Mouse (Mus musculus) liver, embryonic 13.5 days (tissue): Measurements from ENCODE around the gene Vwce. TPM values are rescaled to one million over a fixed set of nuclear protein-coding genes. Genes with fewer than 3 reads are reported as not detected.

ENCODE experiments used
- ATAC-seq: fragments of 200-750 bp; cut with Nextera tagmentation; 2 replicates; pipeline ENCODE4 v1.8.0; 2017; ENCODE audit warnings: low read depth, mild to moderate bottlenecking, moderate number of reproducible peaks, moderate library complexity
- DNase-seq: peaks from one replicate; pipeline ENCODE4 v3.0.0; 2022
- H3K27ac ChIP-seq: fragments of 300-500 bp; sonication (generic); 2 replicates; pipeline ENCODE4 v1.5.1; 2015; ENCODE audit warnings: moderate library complexity, mild to moderate bottlenecking, inconsistent platforms
- H3K27me3 ChIP-seq: fragments of 300-500 bp; sonication (generic); 2 replicates; pipeline ENCODE4 v1.6.1; 2015; ENCODE audit warnings: mild to moderate bottlenecking, inconsistent platforms
- H3K36me3 ChIP-seq: fragments of 300-500 bp; sonication (generic); 2 replicates; pipeline ENCODE4 v1.6.1; 2015; ENCODE audit warnings: mild to moderate bottlenecking, inconsistent platforms
- H3K4me1 ChIP-seq: fragments of 300-500 bp; sonication (generic); replicated peaks from 2 replicates; pipeline ENCODE4 v1.6.1; 2015; ENCODE audit warnings: inconsistent platforms
- H3K4me2 ChIP-seq: fragments of 300-500 bp; sonication (generic); 2 replicates; pipeline ENCODE4 v1.6.1; 2015; ENCODE audit warnings: inconsistent platforms, mild to moderate bottlenecking, moderate library complexity
- H3K4me3 ChIP-seq: fragments of 300-500 bp; sonication (generic); replicated peaks from 2 replicates; pipeline ENCODE4 v1.5.1; 2015; ENCODE audit warnings: mild to moderate bottlenecking, inconsistent platforms
- H3K9ac ChIP-seq: fragments of 300-500 bp; sonication (generic); 2 replicates; pipeline ENCODE4 v1.6.1; 2015; ENCODE audit warnings: mild to moderate bottlenecking, inconsistent platforms
- H3K9me3 ChIP-seq: fragments of 300-500 bp; sonication (generic); replicated peaks from 2 replicates; pipeline ENCODE4 v1.6.1; 2016; ENCODE audit warnings: inconsistent platforms
- WGBS: fragments of 180-500 bp; shearing (Covaris S2); methylation state at CpG from one replicate; pipeline ENCODE4 v1.1.7; 2015; ENCODE audit not compliant: insufficient replicate concordance; 5-methylcytosine and 5-hydroxymethylcytosine counted together
- polyA plus RNA-seq: library from polyadenylated mRNA; unstranded; fragments of >200 nt; fragmentation: Nextera tagmentation; extraction: Ambion mirVana; gene quantifications from 2 replicates; pipeline ENCODE4 v1.2.1, GENCODE M21; 2015

Vwce gene
- polyA plus RNA-seq, 1 experiment from 2014 or later = 5.3 TPM

DNA sequence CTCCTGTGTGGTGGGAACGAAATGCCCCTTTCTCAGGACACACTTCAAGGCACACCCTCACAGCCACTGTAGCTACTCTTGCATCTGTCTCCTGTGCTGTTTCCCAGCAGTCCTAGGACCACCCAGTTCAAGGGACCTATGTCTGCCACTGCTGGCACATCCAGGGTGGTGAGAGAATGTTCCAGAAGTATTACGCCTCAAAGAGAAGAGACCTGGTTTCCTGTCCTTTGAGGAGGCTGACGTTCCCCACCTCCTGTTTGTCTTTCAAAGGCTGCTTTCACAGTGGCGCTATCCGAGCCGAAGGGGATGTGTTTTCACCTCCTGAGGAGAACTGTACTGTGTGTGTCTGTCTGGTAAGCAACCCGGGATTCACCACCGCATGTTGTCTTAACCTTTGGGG lies 14.1 kb downstream of the Vwce start:
- ATAC-seq (no peak), DNase-seq (no peak)
- Histone ChIP-seq H3K27me3 (peaks cover 11% of the 10 kb centered on the region; the same call in 1 of the 2 replicates), H3K36me3 (peaks cover 9% of the 10 kb centered on the region; the same call in 1 of the 2 replicates), H3K27ac (no peak overlapping the region), H3K4me2 (no peak overlapping the region), H3K4me3 (no peak overlapping the region), H3K9me3 (no peaks in the 10 kb centered on the region), H3K4me1 (peaks cover 9% of the 10 kb centered on the region), H3K9ac (no peak overlapping the region)
- WGBS = 67% methylated on average over 8 of the region's 8 CpGs

DNA sequence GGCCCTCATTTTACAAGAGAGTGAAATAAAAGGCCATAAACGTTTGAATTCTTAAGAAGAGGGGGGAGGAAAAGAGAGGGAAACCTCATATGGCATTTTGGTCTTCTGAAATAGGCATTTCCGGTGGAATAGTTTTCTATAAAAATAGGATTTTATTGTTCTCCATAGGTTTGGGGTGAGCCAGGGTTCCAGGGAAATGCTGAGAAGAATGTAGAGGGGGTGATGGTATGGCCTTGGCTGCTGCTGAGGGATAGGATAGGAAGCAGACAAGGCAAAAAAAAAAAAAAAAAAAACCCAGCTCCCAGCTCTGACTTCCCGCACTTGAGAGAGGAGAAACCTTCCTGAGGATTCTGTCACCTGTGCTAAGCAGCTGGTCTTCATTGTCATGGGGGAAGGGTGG lies 22.0 kb downstream of the Vwce start:
- no peak for DNase-seq

DNA sequence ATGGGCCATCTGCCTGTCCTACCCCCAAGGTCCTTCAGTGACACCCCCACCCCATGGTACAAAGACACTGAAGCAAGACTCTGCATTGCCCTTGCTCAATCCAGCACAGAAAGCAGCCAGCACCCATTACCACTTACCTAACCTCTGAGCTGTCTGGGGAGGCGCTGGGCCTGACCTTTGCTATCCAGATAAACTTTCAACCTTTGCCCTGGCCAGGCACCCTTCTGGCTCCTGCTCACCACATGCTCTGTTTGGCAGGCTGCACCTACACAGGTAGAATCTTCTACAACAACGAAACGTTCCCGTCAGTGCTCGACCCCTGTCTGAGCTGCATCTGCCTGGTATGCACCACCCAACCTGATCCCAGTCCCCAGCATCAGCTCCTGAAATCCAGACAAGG lies 23.7 kb downstream of the Vwce start:
- no peak overlapping the region for H3K9ac ChIP-seq
- H3K9me3 ChIP-seq = no peaks in the 10 kb centered on the region
- H3K27me3 ChIP-seq = no peaks in the 10 kb centered on the region
- no peak for DNase-seq
- ATAC-seq = no peak; the same call in 1 of the 2 replicates
- H3K4me3 ChIP-seq = no peak overlapping the region
- 81% methylated on average over 5 of the region's 5 CpGs for WGBS
- peaks cover 80% of the 10 kb centered on the region for H3K4me1 ChIP-seq
- H3K27ac ChIP-seq = peak overlapping the region; percentile 83
- no peaks in the 10 kb centered on the region for H3K36me3 ChIP-seq
- no peak overlapping the region for H3K4me2 ChIP-seq

More for the DNA sequence above, 22.0 kb downstream of the Vwce start:
- no peaks in the 10 kb centered on the region for H3K27me3 ChIP-seq
- H3K27ac ChIP-seq = peak overlapping the region; percentile 83
- peak overlapping the region; percentile 31 for H3K9ac ChIP-seq
- H3K36me3 ChIP-seq = no peaks in the 10 kb centered on the region
- H3K4me3 ChIP-seq = no peak overlapping the region
- ATAC-seq = no peak
- WGBS = 57% methylated on average over 3 of the region's 3 CpGs
- H3K9me3 ChIP-seq = no peaks in the 10 kb centered on the region
- no peak overlapping the region for H3K4me2 ChIP-seq
- peaks cover 71% of the 10 kb centered on the region for H3K4me1 ChIP-seq

DNA sequence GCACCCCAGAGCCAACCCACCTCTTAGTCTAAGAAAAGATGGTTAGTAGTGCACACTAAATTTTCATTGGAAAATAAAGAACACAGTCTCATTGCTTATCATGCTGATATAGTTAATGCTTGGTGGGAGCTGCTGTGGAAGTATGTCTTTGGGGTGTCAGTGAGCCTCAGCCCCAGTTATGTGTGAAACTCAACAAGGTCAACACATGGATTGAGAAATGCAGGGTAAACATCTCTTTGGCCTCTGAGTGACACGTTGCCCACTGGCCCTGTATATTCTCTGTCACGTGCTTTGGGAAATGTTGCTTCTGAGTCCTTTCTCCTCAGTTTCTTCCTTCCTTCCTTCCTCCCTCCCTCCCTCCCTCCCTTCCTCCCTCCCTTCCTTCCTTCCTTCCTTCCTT lies 24.4 kb downstream of the Vwce start:
- Histone ChIP-seq H3K4me3 (no peak overlapping the region), H3K9me3 (no peaks in the 10 kb centered on the region), H3K27ac (peak overlapping the region; percentile 83), H3K9ac (no peak overlapping the region), H3K4me2 (no peak overlapping the region), H3K27me3 (no peaks in the 10 kb centered on the region), H3K36me3 (no peaks in the 10 kb centered on the region), H3K4me1 (peaks cover 87% of the 10 kb centered on the region)
- 60% methylated on average over 2 of the region's 2 CpGs for WGBS
- no peak for ATAC-seq
- DNase-seq = no peak

DNA sequence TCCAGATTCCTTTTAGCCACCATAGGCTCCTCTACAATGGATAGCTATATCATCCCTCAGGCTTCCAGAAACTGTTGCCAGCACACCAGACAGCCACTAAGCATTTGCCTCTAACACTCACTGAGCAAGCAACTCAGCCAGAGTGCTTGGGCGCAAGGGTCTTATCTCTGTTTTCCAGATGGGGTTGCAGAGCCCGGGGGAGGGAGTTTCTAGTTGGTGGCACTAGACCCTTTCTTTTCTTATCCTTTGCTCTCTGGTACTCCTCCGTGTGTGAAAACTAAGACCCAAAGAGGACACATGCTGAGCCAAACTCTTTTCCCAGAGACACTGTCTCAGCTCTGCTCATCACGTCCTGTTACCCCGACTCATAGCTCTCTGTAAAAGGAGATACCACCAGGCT lies 27.4 kb downstream of the Vwce start:
- H3K4me1 ChIP-seq = peaks cover 93% of the 10 kb centered on the region
- no peaks in the 10 kb centered on the region for H3K27me3 ChIP-seq
- H3K9me3 ChIP-seq = no peaks in the 10 kb centered on the region
- H3K27ac ChIP-seq = peak overlapping the region; percentile 99
- DNase-seq (peak; percentile 86), ATAC-seq (peak; percentile 88)
- H3K4me2 ChIP-seq = peak overlapping the region; percentile 66
- H3K36me3 ChIP-seq = no peaks in the 10 kb centered on the region
- H3K9ac ChIP-seq = peak overlapping the region; percentile 67
- H3K4me3 ChIP-seq = peak overlapping the region; percentile 35
- WGBS = 11% methylated on average over 5 of the region's 5 CpGs

DNA sequence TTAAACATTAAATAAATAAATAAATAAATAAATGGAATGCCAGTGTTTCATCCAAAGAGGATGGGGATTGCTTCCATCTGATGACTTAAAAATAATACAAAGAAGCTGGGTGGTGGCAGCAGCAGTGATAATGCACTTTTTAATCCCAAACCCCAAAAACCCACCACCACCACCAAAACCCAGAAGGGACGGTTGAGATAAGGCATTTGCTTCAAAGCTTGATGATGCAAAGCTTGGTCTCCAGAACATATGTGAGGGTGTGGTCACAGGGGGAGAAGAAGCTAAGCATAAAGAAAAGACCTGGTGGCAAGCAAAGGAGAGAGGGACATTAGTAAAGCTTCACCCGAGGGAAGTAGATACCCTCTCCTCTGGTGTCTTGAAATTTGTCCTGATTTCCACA lies 27.9 kb downstream of the Vwce start:
- H3K36me3 ChIP-seq = no peaks in the 10 kb centered on the region
- ATAC-seq (peak; percentile 44), DNase-seq (peak; percentile 78)
- peak overlapping the region; percentile 35 for H3K4me3 ChIP-seq
- H3K9ac ChIP-seq = peak overlapping the region; percentile 67
- peak overlapping the region; percentile 66 for H3K4me2 ChIP-seq
- H3K9me3 ChIP-seq = no peaks in the 10 kb centered on the region
- no peaks in the 10 kb centered on the region for H3K27me3 ChIP-seq
- 10% methylated on average over 2 of the region's 2 CpGs for WGBS
- H3K27ac ChIP-seq = peak overlapping the region; percentile 99
- peaks cover 87% of the 10 kb centered on the region for H3K4me1 ChIP-seq

DNA sequence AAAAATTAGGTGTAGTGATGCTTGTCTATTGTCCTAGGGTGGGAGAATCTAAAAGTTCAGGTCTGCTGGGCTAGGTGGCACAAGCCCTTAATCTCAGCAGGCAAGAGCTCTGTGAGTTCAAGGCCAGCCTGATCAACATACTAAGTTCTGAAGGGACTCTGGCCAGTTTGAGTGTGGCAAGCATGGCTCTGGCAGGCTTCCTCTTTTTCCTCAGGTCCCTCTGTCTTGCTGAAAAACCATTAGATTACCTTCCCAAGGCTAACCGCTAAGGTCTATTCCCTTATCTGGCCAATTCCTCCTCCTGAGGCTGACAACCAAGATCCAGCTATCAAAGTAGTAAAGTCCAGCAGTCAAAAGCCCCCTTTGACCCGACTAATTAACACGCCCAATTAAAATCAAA lies 28.7 kb downstream of the Vwce start:
- ATAC-seq (no peak), DNase-seq (no peak)
- Histone ChIP-seq H3K27me3 (no peaks in the 10 kb centered on the region), H3K9me3 (no peaks in the 10 kb centered on the region), H3K36me3 (no peaks in the 10 kb centered on the region), H3K9ac (peak overlapping the region; percentile 67), H3K27ac (peak overlapping the region; percentile 99), H3K4me1 (peaks cover 80% of the 10 kb centered on the region), H3K4me2 (peak overlapping the region; percentile 66), H3K4me3 (no peak overlapping the region)
- 20% methylated on average over 3 of the region's 3 CpGs for WGBS

DNA sequence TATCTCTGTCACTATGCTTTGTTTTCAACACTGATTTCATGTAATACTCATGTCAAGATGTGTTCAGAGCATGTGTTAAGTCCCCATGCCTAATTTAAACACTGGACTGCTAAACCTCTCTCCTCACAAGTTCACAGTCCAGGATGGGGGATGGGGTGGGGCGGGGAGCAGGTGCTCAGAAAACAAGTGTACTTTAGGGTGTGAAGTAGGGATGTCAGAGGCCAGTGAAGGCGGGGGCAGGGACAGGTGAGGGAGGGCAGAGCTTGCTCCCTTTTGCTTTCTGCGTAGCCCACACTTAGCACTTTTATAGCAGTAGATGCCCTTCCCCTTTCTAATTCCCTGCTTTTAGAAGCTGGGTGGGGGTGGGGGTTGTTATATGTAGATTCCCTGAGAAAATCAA lies 31.1 kb downstream of the Vwce start:
- no peak for ATAC-seq
- Histone ChIP-seq H3K36me3 (no peaks in the 10 kb centered on the region), H3K4me3 (no peak overlapping the region), H3K27ac (peak overlapping the region; percentile 99), H3K27me3 (no peaks in the 10 kb centered on the region), H3K4me2 (no peak overlapping the region), H3K9me3 (no peaks in the 10 kb centered on the region), H3K9ac (no peak overlapping the region), H3K4me1 (peaks cover 59% of the 10 kb centered on the region)
- 55% methylated on average over 3 of the region's 3 CpGs for WGBS
- no peak for DNase-seq

DNA sequence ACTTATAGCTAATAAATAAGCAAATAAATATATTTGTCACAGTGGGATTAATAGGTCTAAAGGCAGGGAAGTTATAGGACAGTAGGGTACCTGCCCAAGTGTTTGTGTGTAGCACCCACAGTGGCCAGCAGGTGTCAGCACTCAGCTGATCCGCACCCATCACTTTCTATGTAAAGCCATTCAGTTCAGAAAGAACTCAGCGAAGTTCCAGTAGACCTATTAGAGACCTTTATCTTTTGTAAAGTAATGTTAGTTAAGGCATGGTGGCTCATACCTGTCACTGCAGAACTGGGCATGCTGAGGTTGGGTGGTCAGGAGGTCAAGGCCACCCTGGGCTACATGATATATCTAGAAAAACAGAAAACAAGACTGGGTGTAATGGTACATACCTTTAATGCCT lies 31.5 kb downstream of the Vwce start:
- no peaks in the 10 kb centered on the region for H3K36me3 ChIP-seq
- H3K27ac ChIP-seq = peak overlapping the region; percentile 99; the same call in 1 of the 2 replicates
- no peak overlapping the region for H3K9ac ChIP-seq
- ATAC-seq (no peak), DNase-seq (peak; percentile 65)
- 5% methylated on average over 2 of the region's 2 CpGs for WGBS
- no peak overlapping the region for H3K4me2 ChIP-seq
- no peaks in the 10 kb centered on the region for H3K9me3 ChIP-seq
- H3K4me1 ChIP-seq = peaks cover 55% of the 10 kb centered on the region
- H3K4me3 ChIP-seq = no peak overlapping the region
- H3K27me3 ChIP-seq = no peaks in the 10 kb centered on the region

DNA sequence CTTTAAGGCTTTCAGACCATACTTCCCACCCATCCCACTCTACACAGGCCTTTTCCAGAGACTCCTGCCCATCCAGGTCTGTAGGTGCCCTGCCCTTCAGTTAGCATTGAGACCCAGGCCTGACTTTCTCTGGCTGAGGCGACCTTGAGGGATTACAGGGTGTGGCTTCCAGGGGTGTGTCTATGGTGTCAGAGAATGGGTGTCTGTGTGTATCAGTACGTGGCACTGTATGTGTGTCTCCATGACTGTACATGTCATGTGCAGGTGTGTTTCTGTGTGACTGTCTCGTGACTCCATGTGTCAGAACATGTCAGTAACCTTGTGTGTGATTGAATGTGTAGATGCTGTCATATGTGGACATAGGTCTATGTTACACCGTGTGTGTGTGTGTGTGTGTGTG lies 37.3 kb downstream of the Vwce start:
- H3K4me3 ChIP-seq = no peak overlapping the region
- DNase-seq (no peak), ATAC-seq (peak; percentile 56)
- H3K4me1 ChIP-seq = peaks cover 12% of the 10 kb centered on the region
- H3K9me3 ChIP-seq = no peaks in the 10 kb centered on the region
- no peak overlapping the region for H3K9ac ChIP-seq
- no peak overlapping the region for H3K27ac ChIP-seq
- H3K4me2 ChIP-seq = no peak overlapping the region
- H3K36me3 ChIP-seq = no peaks in the 10 kb centered on the region
- 58% methylated on average over 4 of the region's 4 CpGs for WGBS
- no peaks in the 10 kb centered on the region for H3K27me3 ChIP-seq

DNA sequence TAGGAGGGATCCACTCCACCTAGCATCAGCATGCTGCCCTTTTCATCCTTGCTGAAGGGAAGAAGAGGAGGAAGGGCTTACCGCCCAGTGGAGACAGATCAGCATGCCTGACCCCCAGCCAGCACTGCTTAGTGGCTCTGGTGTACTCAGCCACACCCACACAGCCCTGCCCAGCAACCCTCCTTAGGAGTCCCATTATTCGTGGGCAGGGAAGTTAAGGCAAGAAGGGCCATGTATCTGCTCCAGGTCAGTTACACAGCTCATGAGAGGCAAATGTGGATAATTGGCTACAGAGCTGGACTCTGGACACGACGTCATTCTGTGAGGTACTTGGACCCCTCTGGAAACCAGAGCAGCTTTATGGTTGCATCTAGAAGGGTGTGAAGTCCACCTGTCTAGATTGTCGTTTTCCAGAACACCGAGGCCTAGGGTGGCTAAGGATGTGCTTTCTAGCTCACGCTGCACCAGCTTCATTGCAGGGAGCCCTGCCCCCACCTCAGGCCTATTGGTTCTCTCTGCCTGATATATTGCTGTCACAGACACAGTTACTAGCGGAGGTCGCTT lies 37.9 kb downstream of the Vwce start:
- H3K4me2 ChIP-seq = no peak overlapping the region
- 58% methylated on average over 9 of the region's 9 CpGs for WGBS
- H3K4me1 ChIP-seq = peaks cover 12% of the 10 kb centered on the region
- no peaks in the 10 kb centered on the region for H3K27me3 ChIP-seq
- ATAC-seq (no peak), DNase-seq (no peak)
- H3K27ac ChIP-seq = no peak overlapping the region
- no peaks in the 10 kb centered on the region for H3K36me3 ChIP-seq
- H3K9me3 ChIP-seq = no peaks in the 10 kb centered on the region
- no peak overlapping the region for H3K9ac ChIP-seq
- H3K4me3 ChIP-seq = no peak overlapping the region

DNA sequence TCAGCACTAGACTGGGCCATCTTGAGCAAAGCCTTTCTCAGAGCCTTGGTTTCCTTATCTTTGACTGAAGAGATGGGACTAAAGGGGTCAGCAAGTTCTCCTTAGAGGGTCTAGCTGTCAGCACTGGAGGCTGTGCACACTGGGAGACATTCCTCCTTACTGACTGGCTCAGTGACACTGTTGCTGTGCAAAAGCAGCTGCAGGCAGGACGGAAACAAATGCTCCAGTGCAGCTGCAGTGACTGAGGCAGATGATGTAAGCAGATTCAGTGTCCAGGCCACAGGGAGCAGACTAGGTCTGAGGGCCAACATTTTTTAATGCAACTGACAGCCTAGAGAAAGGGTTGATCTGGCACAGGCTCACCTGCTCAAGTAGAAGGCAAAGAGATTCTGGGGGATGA lies 39.3 kb downstream of the Vwce start:
- WGBS = 58% methylated on average over 1 of the region's 1 CpGs

More for the DNA sequence above, 39.3 kb downstream of the Vwce start:
- Histone ChIP-seq H3K9ac (no peak overlapping the region), H3K9me3 (no peaks in the 10 kb centered on the region), H3K4me1 (peaks cover 23% of the 10 kb centered on the region), H3K27ac (no peak overlapping the region), H3K4me3 (no peak overlapping the region), H3K36me3 (no peaks in the 10 kb centered on the region), H3K4me2 (no peak overlapping the region), H3K27me3 (no peaks in the 10 kb centered on the region)
- no peak for DNase-seq
- ATAC-seq = no peak
